Mouse (Mus musculus): Measurements from ENCODE around the gene Pou2f1. TPM values are rescaled to one million over a fixed set of nuclear protein-coding genes. Genes with fewer than 3 reads are reported as not detected.

Pou2f1 gene
- polyA plus RNA-seq, 1 experiment: 10.8 TPM

GRCm38 (mm10) chr1:165833910-165834632 is 168.4 kb downstream of the Pou2f1 start:
- Histone ChIP-seq H3K27me3 (replicated peaks; ENCODE audit: control insufficient read depth, insufficient read depth, low read length) (no peaks in the 10 kb centered on the region), H3K36me3 (ENCODE audit: control insufficient read depth, insufficient read depth, low read length) (no peaks in the 10 kb centered on the region), H3K4me3 (ENCODE audit: insufficient read depth, low read depth, low read length) (no peak overlapping the region), H3K27ac (ENCODE audit: insufficient read depth, low read depth, low read length) (no peak overlapping the region), H3K4me1 (ENCODE audit: control insufficient read depth, insufficient read depth, low read length) (no peaks in the 10 kb centered on the region)
- DNase-seq: no peak
- 25% methylated on average over 17 of the region's 17 CpGs for WGBS
- TF ChIP-seq POLR2A (IDR thresholded peaks at IDR 0.05; ENCODE audit: low read depth, low read length) (no peak), CTCF (conservative IDR thresholded peaks at IDR 0.05; ENCODE audit: insufficient read depth, insufficient read length, low read depth, low read length) (no peak)

- whole genome bisulfite sequencing: 49% methylated on average over 4 of the region's 4 CpGs
Measured at GRCm38 (mm10) chr1:165833244-165833643, 169.2 kb downstream of the Pou2f1 start.

GRCm38 (mm10) chr1:165829890-165830289 is 172.6 kb downstream of the Pou2f1 start:
- Histone ChIP-seq H3K27me3 (replicated peaks; ENCODE audit: control insufficient read depth, insufficient read depth, low read length) (no peaks in the 10 kb centered on the region), H3K36me3 (ENCODE audit: control insufficient read depth, insufficient read depth, low read length) (no peaks in the 10 kb centered on the region), H3K4me1 (ENCODE audit: control insufficient read depth, insufficient read depth, low read length) (no peaks in the 10 kb centered on the region), H3K27ac (ENCODE audit: insufficient read depth, low read depth, low read length) (no peak overlapping the region), H3K4me3 (ENCODE audit: insufficient read depth, low read depth, low read length) (no peak overlapping the region)
- TF ChIP-seq POLR2A (IDR thresholded peaks at IDR 0.05; ENCODE audit: low read depth, low read length) (no peak), CTCF (conservative IDR thresholded peaks at IDR 0.05; ENCODE audit: insufficient read depth, insufficient read length, low read depth, low read length) (no peak)
- WGBS: 93% methylated on average over 5 of the region's 5 CpGs
- DNase-seq: no peak

More at GRCm38 (mm10) chr1:165833244-165833643, 169.2 kb downstream of the Pou2f1 start:
- Histone ChIP-seq H3K4me1 (ENCODE audit: control insufficient read depth, insufficient read depth, low read length) (no peaks in the 10 kb centered on the region), H3K27me3 (replicated peaks; ENCODE audit: control insufficient read depth, insufficient read depth, low read length) (no peaks in the 10 kb centered on the region), H3K27ac (ENCODE audit: insufficient read depth, low read depth, low read length) (no peak overlapping the region), H3K36me3 (ENCODE audit: control insufficient read depth, insufficient read depth, low read length) (no peaks in the 10 kb centered on the region), H3K4me3 (ENCODE audit: insufficient read depth, low read depth, low read length) (no peak overlapping the region)
- no peak for DNase-seq
- TF ChIP-seq POLR2A (IDR thresholded peaks at IDR 0.05; ENCODE audit: low read depth, low read length): no peak
- TF ChIP-seq CTCF (conservative IDR thresholded peaks at IDR 0.05; ENCODE audit: insufficient read depth, insufficient read length, low read depth, low read length): no peak

GRCm38 (mm10) chr1:165828615-165829014 is 173.9 kb downstream of the Pou2f1 start:
- H3K27ac ChIP-seq (ENCODE audit: insufficient read depth, low read depth, low read length): no peak overlapping the region

GRCm38 (mm10) chr1:165828173-165828572 is 174.3 kb downstream of the Pou2f1 start:
- TF ChIP-seq CTCF (conservative IDR thresholded peaks at IDR 0.05; ENCODE audit: insufficient read depth, insufficient read length, low read depth, low read length): no peak
- TF ChIP-seq POLR2A (IDR thresholded peaks at IDR 0.05; ENCODE audit: low read depth, low read length): no peak

More at GRCm38 (mm10) chr1:165828615-165829014, 173.9 kb downstream of the Pou2f1 start:
- TF ChIP-seq CTCF (conservative IDR thresholded peaks at IDR 0.05; ENCODE audit: insufficient read depth, insufficient read length, low read depth, low read length) (no peak), POLR2A (IDR thresholded peaks at IDR 0.05; ENCODE audit: low read depth, low read length) (no peak)
- WGBS: 93% methylated on average over 6 of the region's 6 CpGs
- Histone ChIP-seq H3K36me3 (ENCODE audit: control insufficient read depth, insufficient read depth, low read length) (no peaks in the 10 kb centered on the region), H3K4me1 (ENCODE audit: control insufficient read depth, insufficient read depth, low read length) (no peaks in the 10 kb centered on the region), H3K4me3 (ENCODE audit: insufficient read depth, low read depth, low read length) (no peak overlapping the region), H3K27me3 (replicated peaks; ENCODE audit: control insufficient read depth, insufficient read depth, low read length) (no peaks in the 10 kb centered on the region)
- DNase-seq: no peak

GRCm38 (mm10) chr1:165822031-165822430 is 180.4 kb downstream of the Pou2f1 start:
- Histone ChIP-seq H3K4me1 (ENCODE audit: control insufficient read depth, insufficient read depth, low read length) (no peaks in the 10 kb centered on the region), H3K36me3 (ENCODE audit: control insufficient read depth, insufficient read depth, low read length) (no peaks in the 10 kb centered on the region), H3K4me3 (ENCODE audit: insufficient read depth, low read depth, low read length) (no peak overlapping the region), H3K27ac (ENCODE audit: insufficient read depth, low read depth, low read length) (no peak overlapping the region), H3K27me3 (replicated peaks; ENCODE audit: control insufficient read depth, insufficient read depth, low read length) (no peaks in the 10 kb centered on the region)
- DNase-seq: no peak
- TF ChIP-seq CTCF (conservative IDR thresholded peaks at IDR 0.05; ENCODE audit: insufficient read depth, insufficient read length, low read depth, low read length) (no peak), POLR2A (IDR thresholded peaks at IDR 0.05; ENCODE audit: low read depth, low read length) (no peak)
- WGBS: 76% methylated on average over 2 of the region's 2 CpGs

More at GRCm38 (mm10) chr1:165828173-165828572, 174.3 kb downstream of the Pou2f1 start:
- H3K27me3 ChIP-seq (replicated peaks; ENCODE audit: control insufficient read depth, insufficient read depth, low read length): no peaks in the 10 kb centered on the region
- no peak overlapping the region for H3K27ac ChIP-seq (ENCODE audit: insufficient read depth, low read depth, low read length)
- no peak overlapping the region for H3K4me3 ChIP-seq (ENCODE audit: insufficient read depth, low read depth, low read length)
- DNase-seq: no peak
- H3K36me3 ChIP-seq (ENCODE audit: control insufficient read depth, insufficient read depth, low read length): no peaks in the 10 kb centered on the region
- WGBS: 91% methylated on average over 5 of the region's 5 CpGs
- H3K4me1 ChIP-seq (ENCODE audit: control insufficient read depth, insufficient read depth, low read length): no peaks in the 10 kb centered on the region

GRCm38 (mm10) chr1:165819147-165819546 is 183.3 kb downstream of the Pou2f1 start:
- no peak overlapping the region for H3K27ac ChIP-seq (ENCODE audit: insufficient read depth, low read depth, low read length)
- TF ChIP-seq CTCF (conservative IDR thresholded peaks at IDR 0.05; ENCODE audit: insufficient read depth, insufficient read length, low read depth, low read length) (no peak), POLR2A (IDR thresholded peaks at IDR 0.05; ENCODE audit: low read depth, low read length) (no peak)
- no peaks in the 10 kb centered on the region for H3K27me3 ChIP-seq (replicated peaks; ENCODE audit: control insufficient read depth, insufficient read depth, low read length)
- WGBS: 70% methylated on average over 4 of the region's 4 CpGs
- DNase-seq: peak; percentile 13
- no peaks in the 10 kb centered on the region for H3K36me3 ChIP-seq (ENCODE audit: control insufficient read depth, insufficient read depth, low read length)
- no peaks in the 10 kb centered on the region for H3K4me1 ChIP-seq (ENCODE audit: control insufficient read depth, insufficient read depth, low read length)
- H3K4me3 ChIP-seq (ENCODE audit: insufficient read depth, low read depth, low read length): no peak overlapping the region
